Mouse (Mus musculus): ENCODE results near the gene Olfr16.

Gene Olfr16

DNA sequence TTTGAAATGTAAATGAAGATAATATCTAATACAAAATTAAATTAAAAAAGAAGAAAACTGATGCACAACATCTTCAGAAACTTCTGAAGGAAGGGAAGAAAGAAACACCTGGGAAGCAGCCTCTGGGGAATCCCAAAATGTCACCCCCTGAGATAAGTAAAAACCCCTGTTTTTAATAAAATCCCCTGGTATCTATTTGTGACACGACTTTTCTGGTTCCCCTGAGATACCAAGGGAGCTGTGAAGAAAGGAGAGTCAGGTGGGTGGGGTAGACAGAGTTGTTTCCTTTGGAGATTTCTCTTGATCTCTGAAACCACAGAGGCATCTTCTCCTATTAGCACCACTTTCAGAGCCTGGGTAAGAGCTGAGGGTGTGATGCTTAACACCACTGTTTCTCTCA, at the start of gene Olfr16:
Olfr16 (plus strand) TSS at position 250 of the 400 bp plus-strand sequence.
- no peak for DNase-seq (ENCODE audit: low read depth)

DNA sequence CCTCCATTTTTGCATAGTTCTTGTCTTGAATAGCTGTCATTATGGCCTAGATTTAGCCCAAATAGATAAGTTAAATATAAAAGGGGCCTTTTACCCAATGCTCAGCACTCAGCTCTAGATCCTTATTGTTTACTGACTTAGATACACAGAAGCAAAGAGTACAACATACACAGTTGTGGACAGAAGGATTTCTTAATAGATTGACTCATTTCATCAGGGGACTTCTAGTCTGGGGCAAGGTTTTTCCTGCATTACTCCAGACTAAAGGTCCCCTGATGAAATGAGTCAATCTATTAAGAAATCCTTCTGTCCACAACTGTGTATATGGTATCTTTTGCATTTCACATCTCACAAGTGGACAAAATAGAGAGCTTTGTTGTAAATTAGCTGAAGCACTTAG, 46.9 kb upstream of the Olfr16 start:
- DNase-seq (ENCODE audit: low read depth): no peak

DNA sequence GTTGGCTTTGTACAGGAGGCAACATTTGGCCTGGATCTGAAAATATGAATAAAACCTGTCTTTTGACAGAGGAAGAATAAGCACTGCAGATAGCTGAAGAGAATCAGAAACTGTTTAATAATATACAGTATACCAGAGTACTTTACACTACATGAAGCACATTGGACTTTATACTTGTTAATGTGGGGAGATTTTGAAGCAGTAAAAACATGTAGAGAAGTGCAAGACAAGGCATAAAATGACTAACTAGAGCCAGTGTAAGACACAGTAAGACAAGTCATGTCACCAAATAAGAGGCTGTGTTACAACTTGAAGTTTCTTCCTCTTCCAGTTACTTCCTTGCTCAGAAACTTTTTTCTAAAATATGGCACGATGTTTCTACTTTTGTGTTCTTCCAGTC, 33.1 kb upstream of the Olfr16 start:
- DNase-seq (ENCODE audit: low read depth): no peak

DNA sequence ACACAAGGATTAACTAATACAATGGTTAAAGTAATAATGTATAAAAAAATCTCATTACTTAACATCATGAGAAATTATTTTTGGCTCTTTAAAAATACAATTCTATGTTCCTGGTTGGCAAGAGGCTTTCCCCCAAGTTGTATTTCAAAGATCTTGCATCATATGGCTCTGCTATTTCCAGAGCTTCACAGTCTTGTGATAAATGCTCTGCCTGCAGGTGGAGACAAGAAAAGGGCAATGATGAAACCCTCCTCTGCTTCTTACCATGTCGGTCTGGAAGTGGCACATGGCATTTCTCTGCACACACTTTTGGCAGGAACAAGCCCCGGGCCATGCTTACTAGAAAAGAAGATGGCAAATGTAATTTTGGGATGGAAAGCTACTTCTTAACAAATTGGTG, 31.8 kb upstream of the Olfr16 start:
- DNase-seq (ENCODE audit: low read depth): no peak

DNA sequence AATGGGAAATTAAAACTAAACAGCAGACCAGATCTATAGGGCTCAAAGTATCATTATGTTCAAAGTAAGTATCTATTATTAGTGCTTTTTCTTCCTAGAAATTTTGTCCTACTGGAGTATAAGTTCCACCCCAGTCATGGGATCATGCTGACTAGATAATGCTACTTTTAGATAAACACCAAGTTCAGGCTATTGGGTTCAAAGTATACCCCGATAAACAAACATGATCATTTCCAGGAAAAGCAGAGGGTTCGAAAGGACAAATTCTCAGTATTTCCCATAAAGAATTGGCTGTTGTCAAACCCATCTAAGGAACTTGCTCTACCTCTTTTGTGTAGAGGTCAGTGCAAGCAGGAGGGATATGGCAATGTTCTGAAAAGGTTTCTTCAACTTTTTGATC, 18.0 kb upstream of the Olfr16 start:
- DNase-seq (ENCODE audit: low read depth): no peak

DNA sequence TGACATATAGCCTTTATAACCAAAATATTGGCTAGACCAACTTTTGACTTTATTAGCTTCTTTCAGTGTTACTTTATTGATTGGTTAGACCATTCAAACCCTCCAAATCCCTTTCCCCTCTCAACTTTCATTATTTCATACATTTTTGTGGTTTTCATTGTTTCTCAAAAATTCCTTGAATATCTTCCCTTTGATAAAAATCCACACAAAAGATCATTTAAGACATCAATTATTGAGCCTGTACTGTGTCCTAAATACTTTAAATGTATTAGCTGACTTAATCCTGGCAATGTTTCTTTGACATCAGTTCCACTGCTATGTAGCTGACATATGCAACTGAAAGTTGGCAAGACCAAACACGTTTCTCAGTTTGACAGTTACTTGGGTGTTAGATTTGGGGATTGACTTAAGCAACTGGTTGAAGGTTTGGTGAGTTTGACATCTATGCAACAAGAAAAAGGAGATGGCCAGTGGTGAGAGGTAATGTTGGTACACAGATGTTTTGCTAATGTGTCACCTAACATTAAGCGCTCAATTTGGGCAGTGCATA, 1.0 kb downstream of the Olfr16 start:
- no peak for DNase-seq (ENCODE audit: low read depth)

DNA sequence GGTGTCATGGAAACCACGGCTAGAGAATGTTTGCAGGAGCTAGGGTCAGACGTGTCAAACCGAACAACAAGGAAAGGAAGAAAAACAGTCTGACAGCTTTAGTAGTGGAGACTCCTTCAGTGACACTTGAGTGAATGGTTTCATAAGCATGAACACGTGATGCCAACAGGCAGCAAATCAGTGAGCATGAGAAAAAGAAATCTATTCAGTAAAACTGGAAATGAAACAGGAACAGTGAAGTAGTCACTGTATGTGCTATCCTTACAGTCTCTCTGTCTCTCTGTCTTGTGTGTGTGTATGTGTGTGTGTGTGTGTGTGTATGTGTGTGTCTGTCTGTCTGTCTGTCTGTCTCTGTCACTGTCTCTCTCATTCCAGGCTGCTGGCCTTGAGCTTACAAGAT, 5.2 kb downstream of the Olfr16 start:
- no peak for DNase-seq (ENCODE audit: low read depth)

DNA sequence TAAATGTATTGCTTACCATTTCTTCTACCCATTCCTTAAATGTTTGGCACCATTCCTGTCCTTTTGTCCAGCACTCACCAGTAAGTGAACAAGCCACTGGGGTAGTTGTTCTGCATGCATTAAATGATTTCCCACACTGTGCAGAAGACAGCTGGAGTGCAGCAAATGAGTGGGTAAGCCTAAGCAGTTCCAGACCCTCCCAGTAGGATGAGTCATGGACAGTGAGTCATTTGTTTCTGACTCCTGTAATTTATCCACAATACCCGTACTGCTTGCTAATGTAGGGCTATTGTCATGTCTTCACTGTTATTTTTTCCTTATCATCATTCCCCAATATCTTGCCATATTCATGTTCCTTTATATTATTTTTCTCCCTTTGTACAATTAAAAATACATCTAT, 10.2 kb downstream of the Olfr16 start:
- DNase-seq (ENCODE audit: low read depth): no peak

DNA sequence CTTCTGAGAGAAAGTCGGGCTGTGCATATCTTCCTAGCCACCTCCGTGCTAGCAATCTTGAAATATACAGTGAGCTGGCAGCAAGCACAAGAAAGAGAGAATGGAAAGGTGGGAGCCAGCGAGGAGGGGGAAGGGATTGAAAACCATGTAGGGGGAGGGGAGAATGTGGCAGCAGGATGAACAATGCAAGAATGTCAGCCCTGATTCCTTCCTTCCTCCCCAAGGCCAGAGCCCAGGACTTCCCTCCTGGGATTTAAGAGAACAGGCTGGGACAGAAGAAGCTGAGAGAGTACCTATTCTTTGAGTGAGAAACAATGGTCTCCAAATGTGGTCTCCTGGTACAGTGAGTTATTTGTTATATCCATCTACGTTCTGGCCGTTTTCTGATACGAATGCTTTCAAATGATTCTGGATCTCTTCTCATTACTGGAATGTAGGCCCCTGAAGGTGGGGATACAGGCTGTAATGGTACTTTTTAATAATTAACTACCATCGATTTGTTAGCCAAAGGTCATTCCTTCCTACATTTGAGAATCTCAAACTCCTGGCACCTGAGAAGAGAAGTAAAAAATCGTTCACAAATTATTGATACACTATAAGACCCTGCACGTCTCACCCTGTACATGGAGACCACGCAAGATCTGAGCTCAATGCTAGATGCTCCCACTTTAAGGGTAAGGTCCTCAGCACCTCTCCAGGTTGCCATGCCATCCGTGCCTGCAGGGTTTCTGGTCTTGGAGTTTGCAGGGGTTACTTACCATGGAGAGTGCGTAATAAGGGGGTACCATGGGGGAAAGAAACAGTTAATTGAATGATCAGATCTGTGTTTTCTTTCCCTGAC, 39.8 kb downstream of the Olfr16 start:
- no peak for DNase-seq (ENCODE audit: low read depth)

DNA sequence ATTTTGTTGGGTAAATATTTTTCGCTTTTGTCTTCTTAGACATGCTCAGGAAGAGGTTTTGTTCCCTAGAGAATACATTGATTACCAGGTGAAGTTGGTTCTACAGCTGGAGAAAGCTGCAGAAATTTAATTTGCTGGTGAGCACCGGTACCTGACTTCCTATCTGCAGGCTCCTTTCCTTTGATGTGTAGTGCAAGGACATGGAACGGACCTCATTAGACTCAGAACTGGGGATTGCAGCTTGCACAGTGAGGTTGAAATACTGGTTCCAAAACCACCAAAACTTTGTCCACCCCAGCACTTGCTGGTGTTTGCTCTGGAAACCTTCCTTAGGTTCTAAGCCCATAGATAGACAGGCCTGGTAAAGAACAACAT, 40.4 kb downstream of the Olfr16 start:
- DNase-seq (ENCODE audit: low read depth): no peak

Data from c-Kit-positive CD71-positive TER-119-negative erythroid progenitor cells, embryonic 14.5 days (primary cell).